Mouse (Mus musculus) thymus, postnatal 10 days (tissue): ENCODE results near the gene Banp.

Source experiments
- DNase-seq, 2 experiments: peaks; one replicate each; pipeline ENCODE4 v3.0.0; 2021; ENCODE audit warnings: low spot score in 2 of 2

Banp gene

DNA sequence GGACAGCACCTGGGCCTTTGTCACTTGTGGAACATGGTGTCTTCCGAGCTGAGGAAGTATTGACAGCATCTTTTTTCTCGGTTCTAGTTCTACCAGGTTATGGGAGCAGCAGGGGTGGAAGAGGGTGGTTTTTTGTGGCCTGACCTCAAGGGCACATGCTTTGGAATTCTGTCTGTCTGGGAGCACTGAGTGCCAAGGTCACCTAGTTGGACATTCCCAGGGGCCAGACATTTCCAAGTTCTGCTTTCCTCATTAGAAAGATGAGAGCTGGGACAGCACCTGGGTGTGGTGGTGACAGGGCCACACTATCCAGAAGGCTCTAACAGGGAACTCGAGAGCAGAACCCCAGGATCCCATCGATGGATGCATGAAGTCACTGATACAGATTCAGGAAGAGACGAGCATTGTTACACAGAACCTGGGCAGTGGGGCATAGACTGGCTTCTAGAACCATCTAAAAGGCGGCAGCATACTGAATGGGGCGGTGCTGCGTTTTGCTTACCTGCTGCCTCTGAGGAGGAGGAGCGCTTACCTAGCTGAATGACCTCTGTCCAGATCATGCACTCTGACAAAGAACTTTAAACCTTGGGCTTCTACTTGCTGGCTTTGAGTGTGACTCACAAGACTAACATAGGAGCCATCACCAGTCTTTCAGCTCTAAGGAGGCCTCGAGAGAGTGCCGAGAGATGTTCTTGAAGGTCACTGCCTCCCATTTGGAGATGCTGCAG is 31.4 kb downstream of the Banp start:
- DNase-seq = no peak

- DNase-seq = no peak
Observed at GRCm38 (mm10) chr8:121981520-121981895, 32.0 kb downstream of the Banp start.

DNA sequence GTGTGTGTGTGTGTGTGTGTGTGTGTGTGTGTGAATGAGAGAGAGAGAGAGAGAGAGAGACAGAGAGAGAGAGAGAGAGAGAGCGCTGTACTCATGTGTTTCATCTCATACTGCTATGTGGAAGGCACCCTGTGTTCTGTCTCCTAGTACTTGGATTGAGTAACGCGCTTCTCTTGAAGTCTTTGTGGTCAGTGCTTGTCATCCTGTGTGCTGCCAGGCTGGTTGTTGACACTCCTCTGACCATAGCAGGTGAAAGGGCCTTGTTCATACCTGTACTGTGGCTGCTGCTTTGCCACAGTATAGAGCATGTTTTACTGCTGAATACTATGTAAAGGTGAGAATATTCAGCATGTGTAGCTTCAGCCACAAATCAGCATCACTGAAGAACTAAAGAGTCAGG is 36.1 kb downstream of the Banp start:
- no peak for DNase-seq

DNA sequence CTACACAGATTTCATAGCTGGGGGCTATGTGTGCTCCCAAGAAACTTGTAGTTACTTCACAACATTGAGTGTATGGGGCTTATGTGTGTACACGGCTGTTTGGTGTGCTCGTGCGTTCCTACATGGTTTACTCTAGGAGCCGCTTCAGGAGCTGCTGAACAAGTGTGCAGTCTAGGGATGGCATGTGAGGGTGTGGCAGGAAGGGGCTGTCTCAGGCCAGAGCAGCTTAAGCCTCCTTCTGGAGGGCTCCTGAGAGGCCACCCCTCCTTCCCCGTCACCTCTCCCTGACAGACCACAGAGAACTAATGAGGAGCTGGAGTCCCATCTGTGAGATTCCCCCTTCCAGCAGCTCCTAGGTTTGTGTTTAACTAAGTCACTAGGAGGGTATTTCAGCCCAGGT is 38.3 kb downstream of the Banp start:
- no peak for DNase-seq

DNA sequence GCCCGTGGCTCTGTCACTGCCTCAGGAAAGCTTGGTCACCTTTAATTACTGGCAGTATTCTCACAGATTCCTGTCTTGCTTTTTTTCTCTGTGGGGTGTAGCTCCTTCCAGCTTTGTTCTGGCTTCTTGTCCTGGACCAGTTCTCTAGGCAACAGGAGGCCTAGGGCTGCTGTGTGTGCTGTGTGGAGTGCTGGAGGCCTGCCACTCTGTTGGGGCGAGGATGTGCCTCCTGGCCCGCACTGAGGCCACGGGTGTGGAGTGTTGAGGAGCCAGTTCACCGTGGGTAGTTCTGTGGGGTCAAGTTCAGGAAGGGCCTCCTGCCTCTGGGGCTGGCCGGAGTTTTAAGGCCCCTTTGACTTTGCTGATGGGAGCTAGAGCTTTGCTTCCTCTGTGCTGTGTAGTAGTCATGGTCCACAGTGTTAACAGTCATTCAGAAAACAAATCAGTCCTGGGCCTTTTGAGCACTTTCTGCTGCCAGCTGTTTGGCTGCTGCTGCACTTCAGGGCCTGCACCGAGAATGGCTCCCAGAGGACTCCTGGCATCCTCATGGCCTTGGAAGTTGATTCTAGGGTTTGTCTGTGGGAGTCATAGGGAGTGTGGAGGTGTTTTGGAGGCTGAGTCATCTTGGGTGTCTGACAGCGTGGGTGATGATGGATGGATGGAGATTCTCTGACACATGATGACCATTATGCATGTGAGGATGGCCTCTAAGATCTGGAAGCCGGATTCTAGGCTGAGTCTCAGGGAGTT is 41.1 kb downstream of the Banp start:
- no peak for DNase-seq

- DNase-seq = no peak
Observed at GRCm38 (mm10) chr8:121991611-121992010, 42.1 kb downstream of the Banp start.

DNA sequence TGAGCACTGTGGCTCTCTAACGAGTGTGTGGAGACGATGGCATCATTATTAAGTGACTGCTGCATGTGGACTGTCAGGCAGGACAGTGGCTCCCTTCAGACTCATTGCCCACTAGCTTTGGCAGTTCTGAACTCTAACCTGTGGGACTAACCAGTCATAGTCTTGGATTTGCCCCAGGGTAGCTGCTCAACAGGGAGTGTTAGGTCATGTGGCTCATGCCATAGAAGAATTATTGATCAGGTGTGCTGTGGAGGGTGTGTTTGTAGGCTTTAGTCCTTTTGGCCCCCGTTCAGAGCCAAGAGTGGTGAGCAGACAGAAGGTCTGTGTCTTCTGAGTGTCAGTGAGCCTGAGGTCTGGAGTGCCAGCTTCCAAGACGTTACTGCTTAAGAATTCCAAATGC is 43.4 kb downstream of the Banp start:
- DNase-seq = no peak

GRCm38 (mm10) chr8:121995112-121995511 is 45.6 kb downstream of the Banp start:
- DNase-seq = no peak

DNA sequence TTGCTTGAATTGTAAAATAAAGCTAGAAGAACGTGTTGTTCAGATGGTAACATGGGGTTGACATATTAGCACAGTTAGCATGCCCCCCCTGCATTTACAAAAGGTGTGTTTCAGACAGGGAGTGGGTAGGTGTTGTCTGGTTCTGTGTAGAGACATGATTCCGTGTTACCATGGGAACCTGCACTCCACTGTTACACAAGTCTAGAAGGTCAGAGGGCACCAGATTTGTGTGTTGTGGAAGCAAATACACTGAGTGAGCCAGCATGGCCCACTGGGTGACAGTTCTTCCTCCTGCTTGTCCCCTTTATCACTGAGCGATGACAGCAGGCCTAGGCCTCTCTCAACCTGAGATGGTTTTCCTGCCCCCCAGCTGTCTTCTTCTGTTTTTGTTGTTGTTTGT is 46.3 kb downstream of the Banp start:
- no peak for DNase-seq

DNA sequence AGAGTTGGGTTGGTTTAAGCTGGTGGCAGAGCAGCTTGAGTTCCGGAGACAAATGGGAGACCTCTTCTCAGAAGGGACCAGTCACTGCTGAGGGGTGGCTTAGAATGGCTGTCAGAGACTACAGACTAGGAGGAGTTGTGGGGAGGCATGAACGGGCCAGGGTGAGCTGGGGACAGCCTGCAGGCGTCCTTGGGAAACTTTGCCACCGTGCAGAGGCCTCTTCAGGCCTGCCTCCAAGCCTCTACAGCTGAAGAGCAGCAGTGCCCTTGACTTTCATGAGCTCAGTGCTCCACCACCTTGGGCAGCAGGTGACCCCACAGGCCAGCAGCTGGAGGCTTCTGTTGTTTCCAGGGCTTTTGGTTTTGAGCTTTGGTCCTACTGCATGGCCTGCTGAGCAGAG is 49.1 kb downstream of the Banp start:
- no peak for DNase-seq

DNA sequence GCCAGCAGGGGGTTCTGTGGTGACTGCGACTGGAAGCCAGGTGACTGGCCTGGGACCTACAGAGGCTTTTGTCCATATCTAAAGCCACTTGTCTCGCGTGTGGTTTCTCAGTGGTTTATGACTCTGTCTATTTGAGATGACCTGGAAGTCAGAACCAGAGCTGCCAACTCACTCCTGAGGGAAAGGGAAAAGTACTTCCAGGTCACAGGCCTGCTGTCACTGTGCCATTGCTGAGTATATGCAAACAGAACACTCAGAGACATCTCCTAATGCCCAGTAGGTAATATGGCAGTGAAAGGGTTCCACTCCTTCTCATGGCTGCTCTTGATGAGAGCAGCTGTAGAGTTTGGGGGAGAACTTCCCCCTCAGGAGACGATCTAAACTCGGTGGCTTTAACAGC is 49.7 kb downstream of the Banp start:
- no peak for DNase-seq

GRCm38 (mm10) chr8:122001339-122002115 is 52.0 kb downstream of the Banp start:
- DNase-seq = no peak

- no peak for DNase-seq
Observed at GRCm38 (mm10) chr8:122003646-122004045, 54.1 kb downstream of the Banp start.

GRCm38 (mm10) chr8:122004131-122004530 is 54.6 kb downstream of the Banp start:
- DNase-seq = no peak

- no peak for DNase-seq
Observed at GRCm38 (mm10) chr8:122005422-122006204, 56.1 kb downstream of the Banp start.

GRCm38 (mm10) chr8:122006688-122007484 is 57.3 kb downstream of the Banp start:
- no peak for DNase-seq

- DNase-seq = no peak
Observed at GRCm38 (mm10) chr8:122008395-122008794, 58.8 kb downstream of the Banp start.

GRCm38 (mm10) chr8:122010638-122011037 is 61.1 kb downstream of the Banp start:
- DNase-seq = no peak

GRCm38 (mm10) chr8:122011066-122011588 is 61.6 kb downstream of the Banp start:
- no peak for DNase-seq

DNA sequence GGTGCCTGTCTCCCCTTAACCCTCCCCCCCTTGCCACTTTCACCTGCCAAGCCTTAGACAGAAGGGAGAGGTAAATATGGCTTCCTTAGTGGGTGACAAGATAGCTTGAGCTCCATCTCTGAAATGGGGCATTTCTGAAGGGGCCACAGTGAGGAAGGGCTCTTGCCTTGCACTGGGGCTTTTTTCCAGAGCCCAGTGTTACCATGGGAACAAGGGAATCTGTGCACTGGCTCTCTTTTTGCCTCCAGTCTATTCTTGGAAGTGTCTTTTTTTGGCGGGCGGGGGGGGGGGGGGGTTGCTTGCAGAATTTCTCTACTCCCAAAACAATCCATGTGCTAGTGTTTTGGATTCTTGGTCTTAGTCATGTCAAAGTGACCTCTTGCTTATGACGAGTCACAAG is 65.1 kb downstream of the Banp start:
- no peak for DNase-seq
